Mouse (Mus musculus) C2C12 (cell line): ENCODE results near the gene Pard3. TPM values are rescaled to one million over a fixed set of nuclear protein-coding genes. Genes with fewer than 3 reads are reported as not detected.

Source experiments
- H3K27me3 ChIP-seq: one replicate; pipeline ENCODE4 v1.6.1; 2011; ENCODE audit not compliant: control insufficient read depth, insufficient read depth, insufficient read length
- H3K36me3 ChIP-seq: one replicate; pipeline ENCODE4 v1.6.1; 2011; ENCODE audit not compliant: control insufficient read depth, insufficient read depth
- H3K4me3 ChIP-seq: one replicate; pipeline ENCODE4 v1.5.1; 2011; ENCODE audit warnings: mild to moderate bottlenecking, control low read depth; ENCODE audit not compliant: poor library complexity, insufficient read depth, severe bottlenecking
- H3K79me2 ChIP-seq: one replicate; pipeline ENCODE4 v1.6.1; 2011; ENCODE audit not compliant: control insufficient read depth, insufficient read depth
- H3K79me3 ChIP-seq: one replicate; pipeline ENCODE4 v1.6.1; 2011; ENCODE audit warnings: low read depth, control low read depth
- H3ac ChIP-seq: one replicate; pipeline ENCODE3; 2011; ENCODE audit warnings: low read depth; ENCODE audit not compliant: control insufficient read depth, insufficient read length
- CEBPB ChIP-seq: IDR thresholded peaks from one replicate; pipeline ENCODE4 v1.6.1; 2011; ENCODE audit warnings: low read depth, mild to moderate bottlenecking, control low read depth, moderate library complexity
- CTCF ChIP-seq: IDR thresholded peaks from one replicate; pipeline ENCODE4 v1.5.1; 2011; ENCODE audit not compliant: control insufficient read depth, insufficient read depth, insufficient read length
- FOSL1 ChIP-seq: IDR thresholded peaks from one replicate; pipeline ENCODE4 v1.8.0; 2011; ENCODE audit warnings: mild to moderate bottlenecking, low read length; ENCODE audit not compliant: poor library complexity, insufficient read depth, severe bottlenecking
- MAX ChIP-seq: IDR thresholded peaks from one replicate; pipeline ENCODE4 v1.6.1; 2011; ENCODE audit warnings: mild to moderate bottlenecking, control low read depth
- MYOD1 ChIP-seq: IDR thresholded peaks from one replicate; pipeline ENCODE4 v1.6.1; 2011; ENCODE audit warnings: low read depth; ENCODE audit not compliant: control insufficient read depth, insufficient read length
- MYOG ChIP-seq: IDR thresholded peaks from one replicate; pipeline ENCODE4 v1.6.1; 2011; ENCODE audit not compliant: control insufficient read depth, insufficient read length; ENCODE audit errors: extremely low read depth
- USF1 ChIP-seq: IDR thresholded peaks from one replicate; pipeline ENCODE4 v1.6.1; 2011; ENCODE audit warnings: low read depth, mild to moderate bottlenecking, control low read depth, moderate library complexity
- polyA plus RNA-seq: library from polyadenylated mRNA; unstranded; fragments of >200 nt; fragmentation: generic; extraction: Trizol; gene quantifications from one replicate; pipeline ENCODE4 v1.2.1, GENCODE M21; 2012; ENCODE audit warnings: missing spikeins

Pard3 gene
- polyA plus RNA-seq, 1 experiment, result 8.4 TPM

DNA sequence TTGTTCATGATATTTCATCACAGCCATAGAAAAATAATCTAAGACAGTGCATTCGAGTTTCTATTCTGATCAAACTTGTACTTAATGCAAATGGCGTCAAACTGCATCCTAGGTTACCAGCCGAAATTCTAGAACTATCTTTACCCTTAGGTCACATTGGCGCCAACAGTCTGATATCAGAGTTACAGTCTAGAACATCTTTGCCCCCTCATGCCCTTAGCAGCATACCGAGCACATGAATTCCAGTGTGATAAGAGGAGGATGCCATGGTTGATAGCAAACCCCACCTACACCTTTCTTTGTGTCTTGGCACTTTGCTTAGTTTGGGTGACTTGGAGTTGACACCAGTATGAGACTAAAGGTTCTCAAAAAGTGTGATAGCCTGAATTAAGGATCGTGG is 197.4 kb downstream of the Pard3 start:
- Histone ChIP-seq H3ac (no peak overlapping the region), H3K4me3 (no peak overlapping the region), H3K79me2 (peaks cover 43% of the 10 kb centered on the region), H3K79me3 (peaks cover 14% of the 10 kb centered on the region), H3K36me3 (no peaks in the 10 kb centered on the region), H3K27me3 (no peaks in the 10 kb centered on the region)
- no peak for TF ChIP-seq FOSL1
- no peak for TF ChIP-seq MYOD1
- TF ChIP-seq MYOG, result no peak
- no peak for TF ChIP-seq USF1
- no peak for TF ChIP-seq MAX
- TF ChIP-seq CEBPB, result no peak
- TF ChIP-seq CTCF, result no peak

DNA sequence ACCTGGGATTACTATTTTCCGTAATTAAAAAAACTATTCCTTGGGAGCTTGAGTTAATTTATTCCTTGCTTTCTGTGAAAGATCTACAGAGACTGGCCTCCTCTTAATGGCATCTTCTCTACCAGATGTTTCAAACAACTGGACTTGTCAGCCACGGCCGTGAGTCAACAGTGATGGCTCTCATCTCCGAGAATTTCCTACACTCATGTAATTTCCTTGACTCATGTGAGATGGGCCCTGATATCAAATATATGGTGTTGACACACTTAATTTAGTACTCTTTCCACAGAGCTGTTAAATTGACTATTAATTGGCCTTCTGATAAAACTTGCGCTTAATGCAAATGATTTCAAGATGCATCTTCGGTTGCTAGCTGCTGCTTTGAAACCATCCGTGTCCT is 198.3 kb downstream of the Pard3 start:
- Histone ChIP-seq H3K79me2 (peaks cover 42% of the 10 kb centered on the region), H3K27me3 (no peaks in the 10 kb centered on the region)

DNA sequence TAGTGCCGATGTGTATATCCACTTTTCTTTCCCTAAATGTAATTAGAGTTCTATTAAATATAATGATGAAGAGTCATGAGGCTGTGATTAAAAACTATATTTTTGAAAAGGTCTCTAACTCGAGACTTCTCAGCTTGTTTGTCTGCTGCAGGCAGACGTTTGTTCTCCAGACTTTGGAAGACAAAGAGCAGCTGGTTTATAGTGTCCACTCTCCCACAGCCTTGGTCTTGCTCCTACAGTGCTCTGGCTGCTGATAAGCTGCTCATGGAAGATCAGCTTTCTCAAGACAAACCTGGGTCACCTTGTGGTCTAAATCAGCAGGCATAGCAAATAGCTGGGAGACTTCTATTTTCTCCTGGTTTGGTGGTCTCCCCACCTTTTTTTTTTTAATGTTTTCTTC is 198.7 kb downstream of the Pard3 start:
- H3K79me2 ChIP-seq, result peaks cover 42% of the 10 kb centered on the region

More for the DNA sequence above, 198.3 kb downstream of the Pard3 start:
- Histone ChIP-seq H3K79me3 (peaks cover 14% of the 10 kb centered on the region), H3K36me3 (no peaks in the 10 kb centered on the region), H3K4me3 (no peak overlapping the region), H3ac (no peak overlapping the region)
- no peak for TF ChIP-seq CTCF

DNA sequence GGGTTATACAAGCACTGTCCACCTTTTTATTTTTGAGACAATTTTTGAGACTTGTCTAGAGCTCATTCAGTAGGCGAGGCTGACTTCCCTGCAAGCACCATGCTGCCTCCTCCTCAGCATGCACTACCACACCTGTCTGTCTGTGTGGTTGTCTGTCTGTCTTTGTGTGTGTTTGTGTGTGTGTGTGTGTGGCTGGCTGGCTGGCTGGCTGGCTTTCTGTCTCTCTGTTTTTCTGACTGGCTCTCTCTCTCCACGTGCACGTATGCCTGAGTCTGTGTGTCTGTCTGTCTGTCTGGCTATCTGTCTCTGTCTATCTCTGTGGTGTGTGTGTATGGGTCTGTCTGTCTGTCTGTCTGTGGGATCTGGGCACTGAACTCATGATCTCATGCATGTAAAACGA is 199.2 kb downstream of the Pard3 start:
- TF ChIP-seq CEBPB, result no peak
- TF ChIP-seq FOSL1, result no peak
- no peak for TF ChIP-seq USF1
- TF ChIP-seq MAX, result no peak
- TF ChIP-seq MYOG, result no peak
- no peak for TF ChIP-seq MYOD1
- no peaks in the 10 kb centered on the region for H3K36me3 ChIP-seq
- no peak overlapping the region for H3K4me3 ChIP-seq
- H3K27me3 ChIP-seq, result no peaks in the 10 kb centered on the region
- H3ac ChIP-seq, result no peak overlapping the region
- peaks cover 15% of the 10 kb centered on the region for H3K79me3 ChIP-seq
- H3K79me2 ChIP-seq, result peaks cover 38% of the 10 kb centered on the region

More for the DNA sequence above, 198.7 kb downstream of the Pard3 start:
- Histone ChIP-seq H3ac (no peak overlapping the region), H3K27me3 (no peaks in the 10 kb centered on the region), H3K4me3 (no peak overlapping the region), H3K79me3 (peaks cover 14% of the 10 kb centered on the region), H3K36me3 (no peaks in the 10 kb centered on the region)
- no peak for TF ChIP-seq MYOD1
- no peak for TF ChIP-seq MYOG
- no peak for TF ChIP-seq MAX
- TF ChIP-seq CTCF, result no peak
- no peak for TF ChIP-seq USF1
- no peak for TF ChIP-seq FOSL1
- TF ChIP-seq CEBPB, result no peak

DNA sequence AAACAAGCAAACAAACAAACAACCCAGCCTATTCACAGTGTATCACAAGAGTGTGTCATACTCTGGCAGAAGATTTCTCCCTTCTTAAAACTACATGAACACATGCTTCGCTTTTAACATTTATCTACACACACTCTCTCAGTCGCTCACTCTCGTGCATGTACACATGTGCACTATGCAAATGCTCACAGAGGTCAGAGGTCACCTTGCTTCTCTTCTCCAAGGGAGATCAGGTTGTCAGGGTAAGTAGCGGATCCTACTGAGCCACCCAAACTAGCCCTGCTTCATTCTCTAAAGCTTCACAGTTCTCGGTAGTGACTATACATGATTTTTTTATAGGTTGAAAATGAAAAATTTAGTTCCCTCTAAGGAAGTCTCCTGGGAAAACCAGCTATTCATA is 199.8 kb downstream of the Pard3 start:
- TF ChIP-seq FOSL1 (no peak), CTCF (no peak), USF1 (no peak), MYOG (no peak), MYOD1 (no peak), CEBPB (no peak), MAX (no peak)
- H3K79me2 ChIP-seq, result peaks cover 33% of the 10 kb centered on the region
- no peak overlapping the region for H3K4me3 ChIP-seq
- H3K79me3 ChIP-seq, result peaks cover 15% of the 10 kb centered on the region
- no peak overlapping the region for H3ac ChIP-seq
- no peaks in the 10 kb centered on the region for H3K36me3 ChIP-seq
- H3K27me3 ChIP-seq, result no peaks in the 10 kb centered on the region

DNA sequence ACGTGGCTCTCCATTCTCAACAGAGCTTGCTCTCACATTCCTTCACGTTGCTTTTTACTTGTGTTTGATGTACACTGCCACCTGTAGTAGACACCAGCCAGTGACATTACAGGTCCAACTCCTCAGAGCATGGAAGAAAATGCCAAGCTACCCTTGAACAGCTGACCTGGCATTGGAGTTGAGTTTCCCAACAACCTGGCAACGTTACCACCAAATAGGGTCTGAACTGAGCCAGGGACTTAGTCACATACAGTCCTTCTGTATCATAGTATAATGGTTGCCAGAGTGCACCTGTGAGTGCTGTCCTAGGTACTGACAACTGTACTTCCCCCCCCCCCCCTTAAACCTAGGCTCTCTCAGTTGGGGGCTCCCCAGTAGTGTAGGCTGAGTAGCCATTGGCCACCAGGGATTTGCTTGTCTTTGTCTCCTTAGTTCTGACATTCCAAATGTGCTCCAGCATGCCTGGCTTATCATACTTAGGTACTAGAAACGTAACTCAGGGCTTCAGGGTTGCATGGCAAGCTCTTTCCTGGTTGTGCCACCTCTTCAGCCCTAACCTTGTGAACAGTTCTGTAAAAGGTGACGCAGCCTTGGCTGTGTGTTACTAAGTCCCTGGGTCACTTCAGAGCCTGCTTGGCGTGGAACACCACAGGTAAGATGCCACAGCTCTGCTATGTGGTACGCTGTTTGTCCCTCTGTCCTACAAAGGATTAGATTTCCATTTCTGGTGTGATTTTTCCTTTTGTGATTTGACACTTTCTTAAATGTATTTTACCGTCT is 201.2 kb downstream of the Pard3 start:
- H3K4me3 ChIP-seq, result no peak overlapping the region
- peaks cover 21% of the 10 kb centered on the region for H3K79me2 ChIP-seq
- TF ChIP-seq MAX (no peak), CTCF (no peak), MYOD1 (no peak), CEBPB (no peak)
- H3K27me3 ChIP-seq, result no peaks in the 10 kb centered on the region
- peaks cover 8% of the 10 kb centered on the region for H3K79me3 ChIP-seq
- no peaks in the 10 kb centered on the region for H3K36me3 ChIP-seq
- H3ac ChIP-seq, result no peak overlapping the region
